22 mouse cellular contexts compared by ENCODE assay signal in genomic region chr11:77874685-77875231, GRCm38 (mm10). TPM values are rescaled to one million over a fixed set of nuclear protein-coding genes. Genes with fewer than 3 reads are reported as not detected.
DNase-seq lines count a peak whose midpoint lies in the region; ATAC-seq and TF ChIP-seq lines count a peak whose summit lies in the region.
"Had no signal": no experiment of that assay in that cellular context is flagged by ENCODE, and none has a peak within 500 bp of the region (broad histone marks: within the 10 kb centered on the region; RNA-seq: fewer than 3 reads in every experiment).

No protein-coding gene starts in this region.

- H3K4me2 ChIP-seq in intestine, embryonic 15.5 days (replicated peaks), result no peak overlapping the region
- H3K4me2 ChIP-seq in intestine, postnatal 0 days (replicated peaks; ENCODE audit: low read depth), result no peak overlapping the region
- no peak overlapping the region for H3K4me2 ChIP-seq in forebrain, embryonic 14.5 days (ENCODE audit: low read length)
- H3K4me2 ChIP-seq in midbrain, embryonic 14.5 days (ENCODE audit: low read length), result no peak overlapping the region
- H3K4me2 ChIP-seq: heart, embryonic 13.5 days; hindbrain, embryonic 15.5 days; limb, embryonic 12.5 days; liver, embryonic 15.5 days had no signal

- no peaks in the 10 kb centered on the region for H3K9me3 ChIP-seq in intestine, embryonic 15.5 days
- no peaks in the 10 kb centered on the region for H3K9me3 ChIP-seq in intestine, postnatal 0 days (ENCODE audit: control insufficient read depth)
- no peaks in the 10 kb centered on the region for H3K9me3 ChIP-seq in E14TG2a.4 (ENCODE audit: low read length)
- no peaks in the 10 kb centered on the region for H3K9me3 ChIP-seq in forebrain, embryonic 14.5 days (replicated peaks; ENCODE audit: control insufficient read depth, low read length)
- H3K9me3 ChIP-seq in midbrain, embryonic 14.5 days (ENCODE audit: control insufficient read depth, low read length), result no peaks in the 10 kb centered on the region
- H3K9me3 ChIP-seq: heart, embryonic 13.5 days; hindbrain, embryonic 15.5 days; limb, embryonic 12.5 days; liver, embryonic 15.5 days had no signal

- peak; percentile 44; the same call in 1 of the 2 replicates for ATAC-seq in intestine, embryonic 15.5 days
- ATAC-seq in intestine, postnatal 0 days, result no peak
- ATAC-seq in forebrain, embryonic 14.5 days, result peak; percentile 2; the same call in 1 of the 2 replicates
- no peak for ATAC-seq in midbrain, embryonic 14.5 days (ENCODE audit: low FRiP score, low TSS enrichment)

- H3K36me3 ChIP-seq in intestine, embryonic 15.5 days, result no peaks in the 10 kb centered on the region
- no peaks in the 10 kb centered on the region for H3K36me3 ChIP-seq in intestine, postnatal 0 days (ENCODE audit: control insufficient read depth, insufficient read depth)
- no peaks in the 10 kb centered on the region for H3K36me3 ChIP-seq in E14TG2a.4 (ENCODE audit: insufficient read depth, low read length)
- H3K36me3 ChIP-seq in forebrain, embryonic 14.5 days (ENCODE audit: control insufficient read depth, insufficient read depth, low read length), result no peaks in the 10 kb centered on the region
- no peaks in the 10 kb centered on the region for H3K36me3 ChIP-seq in midbrain, embryonic 14.5 days (ENCODE audit: control insufficient read depth, insufficient read depth, low read length)
- H3K36me3 ChIP-seq: heart, embryonic 13.5 days; hindbrain, embryonic 15.5 days; limb, embryonic 12.5 days; liver, embryonic 15.5 days had no signal

- no peak overlapping the region for H3K4me3 ChIP-seq in intestine, embryonic 15.5 days (replicated peaks)
- no peak overlapping the region for H3K4me3 ChIP-seq in intestine, postnatal 0 days (ENCODE audit: low read depth, low read length)
- H3K4me3 ChIP-seq in E14TG2a.4 (replicated peaks; ENCODE audit: low read length), result 0 out of 2 replicates have a peak overlapping the region, but pooled peaks have one; percentile 17
- H3K4me3 ChIP-seq in forebrain, embryonic 14.5 days (ENCODE audit: low read depth, low read length), result no peak overlapping the region
- no peak overlapping the region for H3K4me3 ChIP-seq in midbrain, embryonic 14.5 days (replicated peaks; ENCODE audit: low read depth, low read length)
- H3K4me3 ChIP-seq: heart, embryonic 13.5 days; hindbrain, embryonic 15.5 days; left cerebral cortex, adult 2 months; limb, embryonic 12.5 days; liver, embryonic 15.5 days; myocyte had no signal

- H3K27ac ChIP-seq in intestine, embryonic 15.5 days, result no peak overlapping the region
- no peak overlapping the region for H3K27ac ChIP-seq in intestine, postnatal 0 days (ENCODE audit: low read depth, low read length)
- H3K27ac ChIP-seq in forebrain, embryonic 14.5 days (ENCODE audit: low read depth, low read length), result peak overlapping the region; percentile 55; the same call in 1 of the 2 replicates
- H3K27ac ChIP-seq in midbrain, embryonic 14.5 days (replicated peaks; ENCODE audit: low read depth, low read length), result peak overlapping the region; percentile 77
- H3K27ac ChIP-seq: left cerebral cortex, adult 2 months; limb, embryonic 12.5 days; liver, embryonic 15.5 days had no signal

- no peaks in the 10 kb centered on the region for H3K27me3 ChIP-seq in intestine, embryonic 15.5 days (replicated peaks)
- no peaks in the 10 kb centered on the region for H3K27me3 ChIP-seq in intestine, postnatal 0 days (replicated peaks; ENCODE audit: control insufficient read depth, insufficient read depth, low read length)
- H3K27me3 ChIP-seq in E14TG2a.4 (ENCODE audit: insufficient read depth, low read length), result peaks cover 18% of the 10 kb centered on the region
- no peaks in the 10 kb centered on the region for H3K27me3 ChIP-seq in forebrain, embryonic 14.5 days (replicated peaks; ENCODE audit: control insufficient read depth, insufficient read depth, low read length)
- H3K27me3 ChIP-seq in midbrain, embryonic 14.5 days (ENCODE audit: control insufficient read depth, insufficient read depth, low read length), result no peaks in the 10 kb centered on the region; the same call in 1 of the 2 replicates
- H3K27me3 ChIP-seq: heart, embryonic 13.5 days; hindbrain, embryonic 15.5 days had no signal

- H3K9ac ChIP-seq in intestine, embryonic 15.5 days, result no peak overlapping the region
- no peak overlapping the region for H3K9ac ChIP-seq in intestine, postnatal 0 days (ENCODE audit: low read depth, low read length)
- H3K9ac ChIP-seq in forebrain, embryonic 14.5 days (ENCODE audit: low read length), result no peak overlapping the region
- H3K9ac ChIP-seq in midbrain, embryonic 14.5 days (replicated peaks; ENCODE audit: low read length), result no peak overlapping the region
- H3K9ac ChIP-seq: heart, embryonic 13.5 days; hindbrain, embryonic 15.5 days; limb, embryonic 12.5 days; liver, embryonic 15.5 days had no signal

- H3K4me1 ChIP-seq in intestine, embryonic 15.5 days (replicated peaks), result peaks cover 18% of the 10 kb centered on the region
- H3K4me1 ChIP-seq in intestine, postnatal 0 days (replicated peaks; ENCODE audit: control insufficient read depth, insufficient read depth, low read length), result no peaks in the 10 kb centered on the region
- H3K4me1 ChIP-seq in E14TG2a.4 (replicated peaks; ENCODE audit: low read depth, low read length), result peaks cover 57% of the 10 kb centered on the region
- H3K4me1 ChIP-seq in forebrain, embryonic 14.5 days (ENCODE audit: control insufficient read depth, insufficient read depth, low read length), result peaks cover 62% of the 10 kb centered on the region
- H3K4me1 ChIP-seq in midbrain, embryonic 14.5 days (ENCODE audit: control insufficient read depth, insufficient read depth, low read length), result peaks cover 57% of the 10 kb centered on the region

- no peak for TF ChIP-seq CTCF in intestine, postnatal 0 days (IDR thresholded peaks at IDR 0.05; ENCODE audit: low read depth)
- TF ChIP-seq CTCF in E14TG2a.4 (conservative IDR thresholded peaks at IDR 0.05; ENCODE audit: low read length), result no peak

- no peak for DNase-seq in forebrain, embryonic 14.5 days (ENCODE audit: low spot score)
- no peak for DNase-seq in midbrain, embryonic 14.5 days
- no peak for DNase-seq in adrenal gland, postnatal 4 days (ENCODE audit: low spot score in 2 of 2)
- DNase-seq in adipocyte (ENCODE audit: low spot score), result no peak
- no peak for DNase-seq in kidney, adult 18-20 months
- DNase-seq: adrenal gland, postnatal 14 days; cerebellum, adult 8-10 months; embryo, embryonic 11 days; right cerebral cortex, postnatal 14 days; thymus, adult 2 months had no signal

- 62% methylated on average over 6 of the region's 6 CpGs for WGBS in intestine, embryonic 15.5 days
- WGBS in intestine, postnatal 0 days, result 65% methylated on average over 6 of the region's 6 CpGs
- 41% methylated on average over 6 of the region's 6 CpGs for WGBS in forebrain, embryonic 14.5 days
- 48% methylated on average over 6 of the region's 6 CpGs for WGBS in midbrain, embryonic 14.5 days

RNA-seq across cellular contexts. Expression of gene Pipox, which starts 19.1 kb away (rescaled TPM):
- 29.8 and 36.1 TPM in 2 replicates for polyA plus RNA-seq in intestine, embryonic 15.5 days (2015; fragmentation: Nextera tagmentation; extraction: Ambion mirVana)
- 45.7 and 57.1 TPM in 2 replicates for polyA plus RNA-seq in intestine, postnatal 0 days (2015; fragmentation: Nextera tagmentation; extraction: Ambion mirVana)
- 10.1 and 11.4 TPM in 2 replicates for polyA plus RNA-seq in forebrain, embryonic 14.5 days (2014; fragmentation: Nextera tagmentation; extraction: Ambion mirVana)
- polyA plus RNA-seq in midbrain, embryonic 14.5 days (2014; fragmentation: Nextera tagmentation; extraction: Ambion mirVana), result 4.0 and 4.2 TPM in 2 replicates
- 10 to 100 TPM in 1 of 2 experiments, 1 to 10 TPM in 1; 9.1 to 16.9 TPM for total RNA-seq in adrenal gland, postnatal 4 days (2021)
- total RNA-seq: MEL had no signal
- polyA plus RNA-seq: myocyte had no signal

RNA-seq across cellular contexts. Expression of gene Sez6, which starts 55.8 kb away (rescaled TPM):
- polyA plus RNA-seq in intestine, embryonic 15.5 days (2015; fragmentation: Nextera tagmentation; extraction: Ambion mirVana), result 0.95 and 1.2 TPM in 2 replicates
- polyA plus RNA-seq in intestine, postnatal 0 days (2015; fragmentation: Nextera tagmentation; extraction: Ambion mirVana), result 0.77 and 0.80 TPM in 2 replicates
- 140 and 175 TPM in 2 replicates for polyA plus RNA-seq in forebrain, embryonic 14.5 days (2014; fragmentation: Nextera tagmentation; extraction: Ambion mirVana)
- 121 and 124 TPM in 2 replicates for polyA plus RNA-seq in midbrain, embryonic 14.5 days (2014; fragmentation: Nextera tagmentation; extraction: Ambion mirVana)
- 1 to 10 TPM; 3.9 to 6.0 TPM for total RNA-seq in adrenal gland, postnatal 4 days (2021)
- total RNA-seq: megakaryocyte progenitor cell, adult 5-6 weeks had no signal
- polyA plus RNA-seq: kidney, embryonic 14.5 days; limb, embryonic 12.5 days; myocyte had no signal

Comparison
In these comparisons a context has a peak if more than half of its experiments do, and no peak if none do; other contexts are left out.
1. ATAC-seq: peak in intestine, embryonic 15.5 days (single experiment) and forebrain, embryonic 14.5 days (single experiment); none in intestine, postnatal 0 days (single experiment) and midbrain, embryonic 14.5 days (single experiment).
2. H3K27ac ChIP-seq: peak in forebrain, embryonic 14.5 days (single experiment) and midbrain, embryonic 14.5 days (single experiment); none in intestine, embryonic 15.5 days (single experiment) and intestine, postnatal 0 days (single experiment).
3. RNA of gene Sez6, which starts 55.8 kb away (polyA plus RNA-seq): 140 to 175 TPM in forebrain, embryonic 14.5 days and 121 to 124 TPM in midbrain, embryonic 14.5 days; 0.95 to 1.2 TPM in intestine, embryonic 15.5 days and 0.77 to 0.80 TPM in intestine, postnatal 0 days; every median in the first group is over 10 times any median in the second.